Mouse (Mus musculus): ENCODE measurements around the gene Ermard.

Ermard gene

GRCm38 (mm10) chr17:15120569-15120968 is 79.6 kb downstream of the Ermard start:
- DNase-seq (ENCODE audit: low read depth, low spot score) = no peak

GRCm38 (mm10) chr17:15129630-15130287 is 88.8 kb downstream of the Ermard start:
- DNase-seq (ENCODE audit: low read depth, low spot score) = no peak

- DNase-seq (ENCODE audit: low read depth, low spot score) = no peak
Measured at GRCm38 (mm10) chr17:15130288-15130656, 89.3 kb downstream of the Ermard start.

GRCm38 (mm10) chr17:15134905-15135669 is 94.1 kb downstream of the Ermard start:
- DNase-seq (ENCODE audit: low read depth, low spot score) = no peak

GRCm38 (mm10) chr17:15137443-15137842 is 96.4 kb downstream of the Ermard start:
- DNase-seq (ENCODE audit: low read depth, low spot score) = no peak
